Mouse (Mus musculus) adrenal gland, adult (tissue): ENCODE data around the gene Espn.
A peak's percentile ranks its signal among the peaks of the same experiment; 100 is the strongest.

Experiments
- DNase-seq, 2 experiments: peaks; one replicate each; pipeline ENCODE4 v3.0.0; 2022 to 2023; ENCODE audit warnings: low spot score in 1 of 2; ENCODE audit not compliant: inconsistent age in 2 of 2

Gene Espn

DNA sequence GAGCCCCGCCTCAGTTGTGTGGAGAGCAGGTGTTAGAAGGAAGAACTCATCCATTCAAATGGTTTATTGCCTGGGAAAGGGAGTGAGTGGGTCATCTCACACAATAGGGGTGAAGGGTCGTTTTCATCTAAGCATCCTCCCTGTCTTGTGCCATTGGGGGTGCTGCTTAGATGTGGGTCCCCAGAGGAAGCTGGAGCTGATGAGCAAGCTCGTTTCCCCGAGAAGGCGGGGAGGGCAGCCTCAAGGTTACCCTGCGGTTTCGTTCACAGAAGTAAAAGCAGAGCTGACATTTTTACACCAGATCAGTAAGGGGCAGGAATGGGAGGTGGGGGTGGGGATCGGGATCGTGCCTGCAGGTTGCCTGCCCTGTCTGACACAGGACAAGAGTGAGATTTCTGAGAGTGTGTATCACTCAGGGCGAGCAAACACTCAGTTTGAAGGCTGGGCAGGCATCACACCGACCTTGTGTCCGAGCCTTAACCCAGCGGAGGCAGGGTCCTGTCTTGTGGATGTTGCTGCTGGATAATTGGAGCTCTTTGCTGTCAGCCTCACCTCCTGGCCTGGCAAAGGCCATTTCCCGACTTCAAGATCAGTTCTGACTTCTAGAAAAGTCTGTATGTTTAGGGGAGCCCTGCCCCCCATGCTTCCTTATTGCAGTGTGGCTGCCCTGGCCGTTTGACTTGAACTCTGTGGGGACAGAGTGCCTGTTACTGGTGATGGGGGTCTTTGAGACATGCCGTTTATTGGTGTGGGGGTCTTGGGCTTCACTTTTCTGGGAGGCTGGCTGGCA lies 26.9 kb upstream of the Espn start:
- DNase-seq, result peak; percentile 71 to 83

DNA sequence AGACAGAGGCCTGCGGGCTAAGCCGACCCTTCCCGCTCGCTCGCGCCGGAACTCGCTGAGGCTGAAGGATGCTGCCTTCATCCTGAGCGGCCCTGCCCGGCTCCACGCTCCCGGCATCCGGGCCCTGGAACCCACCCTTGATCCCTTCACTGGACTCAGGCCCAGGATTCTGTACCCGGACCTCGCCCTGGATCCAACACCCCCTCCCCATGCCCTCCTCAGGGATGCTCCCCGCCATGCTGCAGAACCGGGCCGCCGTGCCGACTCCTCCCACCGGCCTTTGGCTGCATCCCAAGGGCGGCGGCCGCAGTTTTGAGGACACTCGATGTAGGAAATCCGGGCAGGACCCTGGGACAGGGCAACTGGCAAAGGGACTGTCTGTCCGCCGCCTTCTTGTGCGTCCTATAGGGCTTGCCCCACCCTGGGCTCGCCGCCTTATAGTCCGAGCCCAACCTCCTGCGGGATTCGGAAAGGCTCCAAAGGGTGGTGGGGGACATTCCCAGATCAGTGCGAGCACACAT lies 26.2 kb upstream of the Espn start:
- DNase-seq, result peak; percentile 77 to 86

DNA sequence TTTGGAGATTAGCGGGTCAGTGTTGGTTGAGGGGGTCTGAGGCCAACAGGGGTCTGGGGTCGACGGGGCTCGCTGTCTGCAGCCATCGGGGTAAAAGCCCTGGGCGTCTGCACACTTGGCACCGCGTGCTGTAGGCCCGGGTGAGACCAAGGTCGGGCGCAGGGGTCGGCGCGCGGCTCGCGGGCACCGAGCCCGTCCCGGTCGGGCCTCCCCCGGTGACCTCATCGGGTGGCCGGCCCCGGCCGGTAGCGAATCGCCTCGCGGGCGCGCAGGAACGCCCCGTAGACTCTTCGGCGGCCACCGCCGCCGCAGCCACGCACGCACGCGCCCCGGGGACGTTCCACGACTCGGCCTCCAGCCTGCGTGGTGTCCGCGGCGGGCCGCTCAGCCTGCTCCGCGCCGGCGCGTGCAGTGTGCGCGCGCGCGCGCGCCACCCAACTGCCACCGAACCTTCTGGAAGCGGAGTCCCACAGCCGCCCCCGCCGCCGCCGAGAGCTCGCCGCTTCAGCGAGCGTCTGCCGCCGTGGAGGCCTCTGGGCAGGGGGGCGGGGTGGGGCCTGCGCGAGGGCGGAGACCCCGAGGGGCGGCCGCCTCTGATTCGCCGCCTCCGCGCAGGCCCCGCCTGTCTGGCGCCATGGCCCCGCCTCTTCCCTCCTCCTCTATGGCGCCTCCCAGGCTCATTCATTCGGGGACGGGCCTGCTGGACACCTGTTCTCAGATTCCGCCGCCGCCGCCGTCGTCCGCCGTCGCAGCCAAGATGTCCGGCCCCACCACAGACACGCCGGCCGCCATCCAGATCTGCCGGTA lies 25.6 kb upstream of the Espn start, which contains the start of gene Acot7:
TSS of gene Acot7 (plus strand) at position 598 of the 807 bp plus-strand sequence.
- DNase-seq, result peak; percentile 93 to 96

DNA sequence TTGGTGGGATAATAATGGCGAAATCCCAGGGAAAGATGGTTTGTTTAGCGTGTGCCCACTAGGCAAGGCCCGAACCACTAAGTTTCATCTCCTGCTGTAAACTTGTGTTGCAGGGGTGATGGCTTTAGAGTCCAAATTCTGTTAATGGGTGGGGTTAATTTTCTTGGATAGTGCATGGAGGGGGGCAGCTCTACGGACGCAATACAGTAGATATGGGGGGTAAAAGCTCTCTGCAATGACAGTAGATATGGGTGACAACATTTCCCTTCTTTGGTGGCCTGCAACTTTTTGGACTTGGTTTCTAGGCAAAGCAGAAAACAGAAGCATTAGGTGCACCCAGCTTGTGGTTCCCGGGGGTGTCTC lies 25.0 kb upstream of the Espn start:
- no peak for DNase-seq

DNA sequence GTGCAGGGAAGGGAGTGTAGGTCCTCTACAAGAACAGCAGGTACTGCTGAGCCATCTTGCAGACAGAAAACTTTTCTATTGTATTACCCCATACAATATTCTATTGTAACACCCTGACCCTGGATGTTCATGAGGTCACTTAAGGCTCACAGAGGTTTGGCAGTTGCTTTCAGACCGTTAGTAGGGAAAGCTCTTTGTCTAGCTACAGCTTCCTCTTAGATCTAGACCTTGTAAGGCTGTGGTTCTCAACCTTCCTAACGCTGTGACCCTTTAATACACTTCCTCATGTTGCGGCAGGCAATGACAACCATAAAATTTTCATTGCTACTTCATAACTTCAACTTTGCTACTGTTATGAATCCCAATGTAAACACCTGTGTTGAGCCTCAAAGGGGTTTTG lies 24.5 kb upstream of the Espn start:
- no peak for DNase-seq

DNA sequence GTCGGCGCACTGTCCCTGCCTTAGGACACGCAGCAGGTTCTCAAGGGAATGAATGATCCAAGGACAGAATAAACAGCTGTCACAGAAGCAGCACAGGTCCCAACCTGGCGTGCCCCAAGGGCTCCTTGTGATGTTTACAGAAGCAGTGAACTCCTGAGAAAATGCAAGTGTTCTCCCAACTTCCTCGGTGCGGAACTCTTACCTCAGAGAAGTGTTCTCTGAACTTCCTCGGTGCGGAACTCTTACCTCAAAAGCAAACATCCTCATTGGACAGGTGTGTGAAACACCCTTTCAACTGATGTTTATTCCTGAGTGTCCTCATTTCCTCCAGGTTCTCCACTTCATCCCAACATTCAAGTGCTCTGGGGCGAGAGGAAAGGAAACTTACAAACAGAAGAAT lies 21.8 kb upstream of the Espn start:
- DNase-seq, result no peak

DNA sequence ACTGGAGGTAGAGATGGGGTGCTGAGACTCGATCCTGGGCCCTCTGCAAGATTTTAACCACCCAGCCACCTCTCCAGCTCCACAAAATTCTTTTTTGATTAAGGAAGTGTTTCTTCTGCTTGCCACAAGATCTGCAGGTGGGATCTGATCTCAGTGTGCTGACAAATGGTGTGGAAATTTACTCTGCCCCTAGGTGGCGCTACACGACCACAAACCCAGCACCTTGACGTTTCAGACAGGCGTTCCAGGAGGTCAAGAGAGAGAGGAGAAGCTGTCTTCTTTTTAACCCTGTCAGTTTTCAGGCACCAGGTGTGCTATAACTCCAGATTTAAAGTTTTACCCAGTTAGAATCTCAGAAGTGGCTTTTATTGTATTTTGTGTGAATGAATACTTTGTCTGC lies 20.9 kb upstream of the Espn start:
- DNase-seq, result peak; percentile 80 to 95

DNA sequence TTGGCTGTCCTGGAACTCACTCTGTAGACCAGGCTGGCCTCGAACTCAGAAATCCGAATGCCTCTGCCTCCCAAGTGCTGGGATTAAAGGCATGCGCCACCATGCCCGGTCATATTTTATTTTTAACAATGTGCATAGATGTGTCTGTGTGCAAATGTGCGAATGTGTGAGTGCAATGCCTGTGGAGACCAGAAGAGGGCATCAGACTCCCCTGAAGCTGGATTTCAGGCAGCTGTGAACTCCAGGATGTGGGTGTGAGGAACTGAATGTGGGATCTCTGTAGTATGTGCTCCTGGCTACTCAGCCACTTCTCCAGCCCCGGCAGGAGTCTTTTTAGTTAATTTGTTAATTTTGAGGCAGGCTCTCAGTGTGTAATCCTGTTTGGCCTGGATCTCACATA lies 19.4 kb upstream of the Espn start:
- no peak for DNase-seq

DNA sequence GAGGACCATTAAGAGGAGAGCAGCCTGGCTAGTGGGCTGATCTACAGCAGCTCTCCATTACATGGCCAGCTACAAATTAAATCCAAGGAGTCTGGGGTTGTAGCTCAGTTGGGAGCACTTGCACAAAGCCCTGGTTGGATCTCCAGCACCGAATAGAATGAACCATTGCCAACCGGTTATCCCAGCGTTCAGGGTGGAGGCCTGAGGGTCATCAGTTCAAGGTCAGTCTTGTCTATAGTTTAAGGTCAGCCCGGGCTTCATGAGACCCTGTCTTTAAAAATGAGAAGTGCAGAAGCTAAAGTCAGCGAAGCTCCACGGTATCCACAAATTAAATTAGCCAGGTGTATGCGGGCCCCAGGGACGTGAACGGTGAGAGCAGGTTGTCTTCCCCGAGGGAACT lies 18.1 kb upstream of the Espn start:
- DNase-seq, result no peak

DNA sequence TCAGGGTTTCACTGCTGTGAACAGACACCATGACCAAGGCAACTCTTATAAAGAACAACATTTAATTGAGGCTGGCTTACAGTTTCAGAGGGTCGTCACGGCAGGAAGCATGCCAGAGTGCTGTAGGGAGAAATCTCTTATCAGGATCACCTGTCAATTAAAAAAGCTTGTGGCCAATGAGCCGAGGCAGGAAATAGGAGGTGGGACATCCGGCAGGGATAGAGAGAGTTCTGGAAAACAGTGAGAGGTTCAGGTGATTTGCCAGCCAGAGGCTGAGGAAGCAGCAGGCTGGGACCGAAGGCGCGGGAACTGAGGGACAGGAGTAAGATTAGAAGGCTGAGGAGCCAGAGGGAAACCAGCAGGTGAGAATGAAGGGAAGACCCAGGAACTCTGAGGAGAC lies 16.9 kb upstream of the Espn start:
- DNase-seq, result no peak

DNA sequence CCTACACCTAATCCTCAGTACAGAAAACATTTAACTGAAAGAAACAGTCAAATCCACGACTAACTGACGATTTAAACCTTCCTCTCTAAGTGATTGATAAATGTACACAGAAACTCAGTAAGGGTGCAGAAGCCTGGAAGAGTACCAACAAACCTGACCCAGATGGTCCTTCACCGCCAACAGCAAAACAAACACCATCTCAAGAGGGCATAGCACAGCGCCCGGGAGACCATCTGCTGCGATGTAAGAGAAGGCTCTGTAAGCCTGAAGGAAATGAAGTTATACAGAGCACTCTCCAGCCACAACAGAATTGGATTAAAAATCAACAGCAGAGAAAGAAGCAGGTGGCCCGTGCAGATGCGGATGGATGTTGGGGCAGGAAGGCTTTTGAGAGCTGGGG lies 15.9 kb upstream of the Espn start:
- DNase-seq, result no peak

DNA sequence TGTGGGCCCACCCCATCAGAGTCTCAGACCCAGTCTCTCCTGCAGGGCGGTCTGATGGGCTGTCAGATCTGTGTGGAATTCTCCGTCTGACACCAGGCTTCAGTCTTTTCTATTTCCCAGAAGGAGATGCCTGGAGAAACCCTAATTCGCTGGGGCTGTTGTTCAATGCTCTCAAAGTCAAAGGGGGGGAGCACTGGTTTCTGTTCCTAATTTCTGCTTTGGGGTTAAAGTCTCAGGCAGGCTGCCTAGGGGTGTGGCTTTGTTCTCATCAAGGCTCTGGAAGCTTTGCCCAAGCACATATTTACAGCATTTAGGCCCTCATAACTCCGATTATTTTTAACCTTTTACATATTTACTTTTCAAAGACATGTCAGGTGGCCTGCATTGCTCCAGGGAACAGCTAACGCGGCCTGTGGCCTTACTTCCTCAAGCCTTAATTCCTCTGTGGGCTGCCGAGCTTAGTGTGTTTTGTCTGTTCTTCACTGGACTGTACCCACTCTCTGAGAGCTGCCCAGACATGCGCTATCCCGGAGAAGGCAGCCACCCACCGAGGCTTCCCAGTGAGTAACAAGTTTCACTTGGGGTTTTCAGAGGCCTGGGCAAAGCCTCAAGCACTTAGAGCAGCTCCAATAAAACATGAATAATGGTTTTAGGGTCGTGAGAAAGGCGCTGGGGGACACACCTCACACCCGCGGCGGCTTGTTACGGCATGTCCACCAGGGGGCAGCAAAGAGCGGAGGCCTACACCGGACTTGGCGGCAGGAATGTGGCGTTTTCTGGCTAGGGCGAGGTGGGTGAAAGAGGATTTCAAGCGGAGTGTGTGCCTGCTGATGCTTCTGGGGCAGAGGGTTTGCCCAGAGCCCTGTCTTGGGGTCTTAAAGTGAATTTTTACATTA lies 13.1 kb upstream of the Espn start:
- peak; percentile 59 to 88 for DNase-seq

DNA sequence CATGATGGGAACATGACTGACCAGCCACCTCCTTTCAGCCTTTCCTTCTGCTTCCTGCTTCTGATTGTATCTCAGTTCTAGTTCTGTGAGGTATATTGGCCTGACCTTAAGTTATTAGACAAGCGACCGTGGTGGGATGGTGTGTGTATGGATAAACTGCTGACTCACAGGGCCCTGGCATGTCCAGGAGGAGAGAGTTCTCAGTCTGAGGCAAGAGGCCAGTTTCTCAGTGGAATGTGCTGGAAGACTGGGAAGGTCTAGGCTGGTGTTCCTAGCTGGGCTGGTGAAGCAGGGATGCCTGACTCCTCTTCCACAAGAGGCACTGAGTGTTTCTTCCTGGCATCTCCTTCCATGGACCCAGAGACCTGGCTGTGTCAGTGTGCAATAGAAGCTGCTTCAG lies 10.6 kb upstream of the Espn start:
- no peak for DNase-seq

DNA sequence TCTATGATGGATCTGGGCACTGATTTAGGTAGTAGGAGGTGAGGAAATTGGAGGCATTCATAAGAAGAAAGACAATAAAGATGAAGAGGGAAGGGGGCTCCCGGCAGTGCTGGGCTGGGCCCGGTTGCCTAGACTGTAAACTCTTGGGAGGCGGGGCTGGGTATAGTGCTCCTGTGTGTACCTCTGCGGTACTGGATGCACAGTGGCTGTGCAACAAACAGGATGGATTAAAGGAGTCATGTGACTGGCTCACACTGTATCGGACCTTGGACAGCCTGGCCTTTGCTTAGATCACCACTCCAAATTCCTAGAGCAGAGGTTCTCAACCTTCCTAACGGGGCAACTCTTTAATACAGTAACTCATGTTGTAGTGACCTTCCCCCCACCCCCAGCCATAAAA lies 9.4 kb upstream of the Espn start:
- no peak for DNase-seq

DNA sequence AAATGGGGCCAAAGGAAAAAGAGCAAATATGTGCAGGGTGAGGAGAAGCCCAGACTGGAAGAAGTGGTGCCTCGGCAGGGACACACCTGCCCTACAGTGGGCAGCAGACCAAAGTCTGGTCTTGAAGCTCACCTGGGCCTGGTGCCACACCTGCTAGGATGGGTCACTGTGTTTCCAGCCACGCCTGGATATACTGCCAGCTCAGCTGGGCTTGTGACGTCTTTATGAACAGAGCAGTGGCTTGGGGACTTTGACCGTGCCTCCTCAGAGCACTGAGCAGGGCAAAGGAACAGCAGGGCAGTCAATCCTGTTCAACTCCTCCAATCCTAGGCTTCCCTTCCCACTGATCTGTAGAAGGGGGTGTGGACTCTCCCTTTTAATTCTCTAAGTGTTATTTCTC lies 8.6 kb upstream of the Espn start:
- DNase-seq, result no peak

DNA sequence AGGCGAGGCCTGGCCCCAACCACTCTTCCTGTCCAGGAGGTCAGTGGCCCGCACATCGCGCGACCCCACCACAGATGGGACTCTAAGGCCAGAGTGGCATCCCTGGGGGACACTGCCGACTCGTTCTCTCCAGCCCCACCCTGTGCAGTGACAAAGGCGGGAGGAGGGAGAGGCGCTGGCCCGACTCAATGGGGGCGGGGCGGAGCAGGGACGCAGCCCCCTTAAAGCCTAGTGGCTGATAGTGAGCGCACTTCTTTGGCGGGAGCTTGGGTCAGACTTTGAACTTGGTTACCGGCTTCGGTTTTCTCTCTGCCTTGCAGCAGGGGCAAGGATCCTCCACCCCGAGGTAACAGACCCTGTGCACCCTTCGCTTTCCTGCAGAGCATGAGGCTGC lies 7.1 kb upstream of the Espn start:
- DNase-seq, result no peak

DNA sequence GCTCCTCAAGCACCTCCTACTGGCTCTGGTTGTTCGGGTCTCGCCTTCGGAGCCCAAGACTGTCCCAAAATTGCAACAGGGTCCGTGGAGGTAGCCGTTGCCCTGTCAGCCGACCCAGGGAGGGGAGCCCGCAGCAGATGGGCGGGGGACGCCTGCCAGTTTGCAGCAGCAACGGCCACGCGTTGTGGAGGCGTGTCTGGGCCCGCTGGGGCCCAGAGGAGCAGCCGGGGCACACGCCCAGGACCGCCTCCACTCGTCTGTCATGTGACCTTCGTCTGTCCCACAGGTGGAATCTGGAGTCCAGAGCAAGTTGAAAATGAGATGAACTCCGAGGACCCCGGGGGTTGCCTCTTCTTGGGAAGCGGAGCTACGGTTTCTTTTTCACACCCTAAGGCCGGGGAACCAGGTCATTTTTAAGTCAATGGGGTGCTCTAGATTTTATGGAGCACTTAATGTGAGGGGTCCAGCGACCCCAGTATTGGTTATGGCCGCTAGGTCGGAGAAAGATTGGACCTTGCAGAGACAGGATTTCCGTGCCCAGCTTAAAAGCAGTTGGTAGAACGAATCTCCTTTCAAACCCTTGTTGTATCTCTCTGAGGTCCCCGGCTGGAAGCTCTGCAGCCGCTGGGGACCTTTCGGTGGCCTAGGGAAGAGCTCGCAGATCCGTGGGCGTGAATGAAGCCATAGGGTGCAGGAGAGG lies 6.6 kb upstream of the Espn start, which contains the start of gene Hes2:
TSS of gene Hes2 (plus strand) at position 283 of the 700 bp plus-strand sequence.
- peak in 1 of 2 experiments; percentile 60 for DNase-seq

DNA sequence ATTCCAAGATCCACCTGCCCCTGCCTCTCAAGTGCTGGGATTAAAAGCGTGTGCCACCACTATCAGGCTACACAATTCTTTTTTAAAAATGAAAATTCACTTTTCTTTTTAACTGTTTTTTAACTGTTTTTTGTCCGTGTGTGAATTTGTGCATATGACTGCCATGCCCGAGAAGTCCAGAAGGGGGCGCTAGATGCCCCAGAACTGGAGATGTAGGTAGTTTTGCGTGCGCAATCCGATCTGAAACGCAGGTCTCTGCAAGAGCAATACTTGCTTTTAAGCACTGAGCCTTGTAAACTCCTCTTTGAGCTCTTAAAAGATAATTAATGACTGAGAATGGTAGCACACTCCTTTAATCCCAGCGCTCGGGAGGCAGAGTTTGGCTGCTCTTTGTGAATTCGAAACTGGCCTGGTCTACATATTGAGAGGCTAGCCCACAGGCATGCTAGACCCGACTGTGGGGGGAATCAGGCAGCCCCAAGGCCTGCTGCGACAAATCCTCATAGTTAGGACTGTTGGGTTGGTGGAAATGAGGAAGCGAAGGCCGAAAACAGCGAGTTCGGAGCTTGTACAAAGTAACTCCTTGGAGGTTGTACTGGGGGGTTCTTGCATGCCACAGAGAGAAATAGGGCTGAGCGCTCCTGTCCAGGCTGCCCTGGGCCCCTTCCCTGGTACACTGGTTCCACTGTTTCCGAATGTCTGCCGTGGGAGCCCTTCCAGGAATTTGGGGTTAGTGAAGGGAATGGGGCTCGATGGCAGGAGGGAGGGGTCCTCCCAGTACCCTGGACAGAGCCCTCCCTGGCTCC lies 5.8 kb upstream of the Espn start:
- DNase-seq, result peak in 1 of 2 experiments; percentile 73

DNA sequence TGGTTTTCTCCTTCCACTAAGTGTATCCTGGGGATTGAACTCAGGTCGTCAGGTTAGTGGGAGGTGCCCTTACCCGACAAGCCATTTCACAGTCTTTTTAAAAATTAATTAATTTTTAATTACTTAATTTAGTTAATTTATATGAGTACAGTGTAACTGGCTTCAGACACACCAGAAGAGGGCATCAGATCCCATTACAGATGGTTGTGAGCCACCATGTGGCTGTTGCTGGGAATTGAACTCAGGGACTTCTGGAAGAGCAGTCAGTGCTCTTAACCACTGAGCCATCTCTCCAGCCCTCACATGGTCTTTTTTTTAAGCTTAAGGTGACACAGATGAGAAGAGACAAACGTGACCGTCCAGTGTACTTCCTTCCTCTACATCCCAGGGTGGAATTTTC lies 2.8 kb upstream of the Espn start:
- DNase-seq, result no peak

DNA sequence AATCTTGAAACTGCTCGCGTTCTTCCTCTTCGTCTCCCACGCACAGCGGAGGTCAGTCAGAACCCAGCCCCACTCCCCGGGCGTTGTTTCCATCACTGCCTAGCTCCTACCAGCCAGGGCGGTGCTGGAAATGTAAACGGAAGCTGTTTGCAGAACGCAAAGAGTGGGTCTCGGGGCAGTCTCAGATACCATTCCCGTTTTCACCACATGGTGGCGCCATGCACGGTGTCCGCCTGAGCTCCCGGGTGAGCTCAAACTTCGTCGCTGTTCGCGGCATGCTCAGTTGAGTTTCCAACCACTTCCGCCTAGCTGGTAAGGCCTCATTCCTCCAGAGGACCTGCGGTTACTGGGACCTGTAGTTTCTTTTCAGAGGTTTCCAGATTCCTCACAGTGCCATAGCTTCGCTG lies 1.6 kb upstream of the Espn start:
- peak; percentile 82 to 92 for DNase-seq
